Mouse (Mus musculus): ENCODE data around the gene Hivep3. TPM values are rescaled to one million over a fixed set of nuclear protein-coding genes. Genes with fewer than 3 reads are reported as not detected.

The Hivep3 gene
- total and polyA plus RNA-seq, 3 experiments: 5.1 to 8.2 (median 6.0) TPM

DNA sequence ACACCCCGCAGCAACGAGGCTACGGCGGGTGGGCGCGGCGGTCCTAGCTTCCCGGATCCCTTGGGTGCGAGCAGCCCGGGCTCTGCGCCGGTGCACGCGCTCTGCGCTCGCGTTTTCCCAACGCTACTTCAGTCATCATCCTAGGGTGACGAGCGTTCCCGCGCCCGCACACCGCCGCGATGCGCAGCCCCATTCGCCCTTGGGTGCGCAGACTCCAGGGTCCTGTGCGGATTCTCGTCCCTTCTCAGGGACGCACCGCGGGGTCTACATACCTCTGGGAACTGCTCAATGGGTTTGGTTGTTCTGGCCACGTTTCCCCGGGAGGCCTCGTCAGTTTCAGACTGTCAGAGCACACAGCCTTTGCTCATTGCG lies 299.4 kb downstream of the Hivep3 start:
- H3K4me1 ChIP-seq (ENCODE audit: control insufficient read depth, insufficient read depth, low read length): peaks cover 7% of the 10 kb centered on the region
- no peak for TF ChIP-seq EP300 (IDR thresholded peaks at IDR 0.05; ENCODE audit: insufficient read depth, low read depth, low read length)
- no peak for TF ChIP-seq POLR2A (IDR thresholded peaks at IDR 0.05; ENCODE audit: insufficient read depth, low read depth, low read length)
- TF ChIP-seq CTCF (IDR thresholded peaks at IDR 0.05): no peak
- H3K27me3 ChIP-seq (ENCODE audit: control insufficient read depth, insufficient read depth, low read length): no peaks in the 10 kb centered on the region
- no peaks in the 10 kb centered on the region for H3K79me2 ChIP-seq (replicated peaks; ENCODE audit: control insufficient read depth, insufficient read depth, low read length)
- H3K9ac ChIP-seq (ENCODE audit: low read depth, low read length): peak overlapping the region; percentile 75
- H3K36me3 ChIP-seq (ENCODE audit: control insufficient read depth, insufficient read depth, low read length): no peaks in the 10 kb centered on the region
- intact Hi-C loops (cut with DNase I): no loop called here
- no peak overlapping the region for H3K27ac ChIP-seq
- peak overlapping the region; percentile 42 for H3K4me3 ChIP-seq
- DNase-seq: no peak
- under 1% methylated on average over 38 of the region's 38 CpGs for WGBS

DNA sequence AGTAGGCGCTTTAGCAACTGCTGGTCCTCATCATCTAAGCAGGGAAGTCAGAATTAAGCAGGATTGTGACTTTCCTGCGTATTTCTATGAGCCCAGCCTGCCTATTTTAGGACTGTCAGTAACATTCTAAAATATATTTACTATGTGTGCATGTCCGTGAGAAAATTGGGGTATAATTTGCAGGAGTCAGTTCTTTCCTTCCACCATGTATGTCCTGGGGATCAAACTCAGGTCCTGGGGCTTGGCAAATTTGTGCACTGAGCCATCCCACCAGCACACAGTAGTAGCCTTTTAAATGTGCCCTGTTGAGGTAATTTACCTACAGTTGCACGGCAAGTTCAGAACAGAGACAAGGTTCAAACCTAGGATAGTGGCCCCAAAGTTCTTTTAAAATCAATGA lies 302.7 kb downstream of the Hivep3 start:
- Histone ChIP-seq H3K36me3 (ENCODE audit: control insufficient read depth, insufficient read depth, low read length) (no peaks in the 10 kb centered on the region), H3K9ac (ENCODE audit: low read depth, low read length) (no peak overlapping the region), H3K79me2 (replicated peaks; ENCODE audit: control insufficient read depth, insufficient read depth, low read length) (no peaks in the 10 kb centered on the region), H3K4me1 (ENCODE audit: control insufficient read depth, insufficient read depth, low read length) (peaks cover 7% of the 10 kb centered on the region), H3K27me3 (ENCODE audit: control insufficient read depth, insufficient read depth, low read length) (no peaks in the 10 kb centered on the region), H3K27ac (no peak overlapping the region), H3K4me3 (no peak overlapping the region)
- DNase-seq: no peak
- no peak for TF ChIP-seq CTCF (IDR thresholded peaks at IDR 0.05)
- TF ChIP-seq EP300 (IDR thresholded peaks at IDR 0.05; ENCODE audit: insufficient read depth, low read depth, low read length): no peak
- no peak for TF ChIP-seq POLR2A (IDR thresholded peaks at IDR 0.05; ENCODE audit: insufficient read depth, low read depth, low read length)
- intact Hi-C loops (cut with DNase I): no loop called here
- WGBS: 93% methylated on average over 4 of the region's 4 CpGs

DNA sequence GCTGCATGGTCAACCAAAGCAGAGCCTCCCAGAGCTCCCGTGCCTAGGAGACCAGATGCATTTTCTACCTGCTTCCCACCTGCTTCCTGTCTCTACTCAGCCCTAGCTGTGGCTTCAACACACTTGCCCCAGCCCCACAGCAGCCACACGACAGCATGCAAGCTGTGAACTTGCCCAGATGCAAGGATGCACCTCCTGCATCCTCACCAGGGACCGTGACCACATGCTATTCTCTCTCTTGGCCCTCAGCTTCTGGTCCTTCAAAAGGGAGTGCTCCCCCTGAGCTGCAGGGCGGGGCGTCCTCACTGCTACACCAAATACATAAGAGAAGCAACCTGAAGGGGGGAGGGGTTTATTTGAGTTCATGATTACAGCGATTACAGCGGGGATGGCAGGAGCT lies 303.4 kb downstream of the Hivep3 start:
- intact Hi-C loops (cut with DNase I): no loop called here
- DNase-seq: no peak
- no peak overlapping the region for H3K27ac ChIP-seq
- H3K4me3 ChIP-seq: no peak overlapping the region
- H3K79me2 ChIP-seq (replicated peaks; ENCODE audit: control insufficient read depth, insufficient read depth, low read length): no peaks in the 10 kb centered on the region
- no peaks in the 10 kb centered on the region for H3K36me3 ChIP-seq (ENCODE audit: control insufficient read depth, insufficient read depth, low read length)
- no peak for TF ChIP-seq EP300 (IDR thresholded peaks at IDR 0.05; ENCODE audit: insufficient read depth, low read depth, low read length)
- no peak for TF ChIP-seq CTCF (IDR thresholded peaks at IDR 0.05)
- TF ChIP-seq POLR2A (IDR thresholded peaks at IDR 0.05; ENCODE audit: insufficient read depth, low read depth, low read length): no peak
- peaks cover 7% of the 10 kb centered on the region for H3K4me1 ChIP-seq (ENCODE audit: control insufficient read depth, insufficient read depth, low read length)
- H3K9ac ChIP-seq (ENCODE audit: low read depth, low read length): no peak overlapping the region
- 59% methylated on average over 7 of the region's 7 CpGs for WGBS
- no peaks in the 10 kb centered on the region for H3K27me3 ChIP-seq (ENCODE audit: control insufficient read depth, insufficient read depth, low read length)

DNA sequence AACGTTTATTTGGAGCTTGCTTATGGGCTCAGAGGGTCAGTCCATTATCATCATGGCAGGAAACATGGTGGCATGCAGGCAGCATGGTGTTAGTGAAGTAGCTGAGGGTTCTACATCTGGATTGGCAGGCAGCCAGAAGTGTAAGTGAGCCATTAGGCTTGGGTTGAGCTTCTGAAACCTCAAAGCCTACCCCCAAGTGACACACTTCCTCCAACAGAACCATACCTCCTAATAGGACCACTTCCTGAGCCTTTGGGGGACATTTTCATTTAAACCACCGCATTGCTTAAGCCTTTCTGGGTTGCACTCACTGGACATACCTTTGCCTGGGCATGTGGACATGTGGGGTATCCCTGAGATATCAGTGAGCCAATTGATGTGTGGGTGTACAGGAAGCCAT lies 307.9 kb downstream of the Hivep3 start:
- WGBS: 79% methylated on average over 2 of the region's 2 CpGs
- Histone ChIP-seq H3K27me3 (ENCODE audit: control insufficient read depth, insufficient read depth, low read length) (no peaks in the 10 kb centered on the region), H3K4me3 (no peak overlapping the region), H3K9ac (ENCODE audit: low read depth, low read length) (no peak overlapping the region), H3K79me2 (replicated peaks; ENCODE audit: control insufficient read depth, insufficient read depth, low read length) (no peaks in the 10 kb centered on the region), H3K4me1 (ENCODE audit: control insufficient read depth, insufficient read depth, low read length) (peaks cover 3% of the 10 kb centered on the region), H3K36me3 (ENCODE audit: control insufficient read depth, insufficient read depth, low read length) (no peaks in the 10 kb centered on the region), H3K27ac (no peak overlapping the region)
- DNase-seq: no peak
- TF ChIP-seq CTCF (IDR thresholded peaks at IDR 0.05): no peak
- no peak for TF ChIP-seq POLR2A (IDR thresholded peaks at IDR 0.05; ENCODE audit: insufficient read depth, low read depth, low read length)
- no peak for TF ChIP-seq EP300 (IDR thresholded peaks at IDR 0.05; ENCODE audit: insufficient read depth, low read depth, low read length)
- intact Hi-C loops (cut with DNase I): no loop called here

DNA sequence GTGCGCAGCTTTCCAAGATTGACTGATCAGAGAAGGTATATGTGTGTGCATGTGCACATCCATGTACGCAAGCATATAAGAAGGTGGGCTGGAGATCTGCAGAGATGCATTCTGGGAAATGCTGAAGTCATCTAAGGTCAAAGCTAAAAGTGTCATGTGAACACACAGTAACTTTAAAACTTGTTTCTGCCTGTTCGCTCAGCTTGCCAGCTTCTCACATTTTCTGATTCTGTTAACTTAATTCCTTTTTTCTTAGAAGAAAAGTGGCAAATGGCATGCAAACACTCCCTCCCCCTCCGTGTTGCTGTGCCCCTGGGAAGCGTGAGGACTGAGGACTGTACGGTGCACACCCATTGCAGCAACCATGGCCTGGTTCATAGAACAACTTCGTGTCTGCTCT lies 308.9 kb downstream of the Hivep3 start:
- DNase-seq: no peak
- intact Hi-C loops (cut with DNase I): no loop called here
- Histone ChIP-seq H3K36me3 (ENCODE audit: control insufficient read depth, insufficient read depth, low read length) (no peaks in the 10 kb centered on the region), H3K27ac (no peak overlapping the region), H3K9ac (ENCODE audit: low read depth, low read length) (no peak overlapping the region), H3K79me2 (replicated peaks; ENCODE audit: control insufficient read depth, insufficient read depth, low read length) (no peaks in the 10 kb centered on the region), H3K27me3 (ENCODE audit: control insufficient read depth, insufficient read depth, low read length) (no peaks in the 10 kb centered on the region), H3K4me3 (no peak overlapping the region), H3K4me1 (ENCODE audit: control insufficient read depth, insufficient read depth, low read length) (peaks cover 3% of the 10 kb centered on the region)
- WGBS: 87% methylated on average over 7 of the region's 7 CpGs
- TF ChIP-seq CTCF (IDR thresholded peaks at IDR 0.05) (no peak), EP300 (IDR thresholded peaks at IDR 0.05; ENCODE audit: insufficient read depth, low read depth, low read length) (no peak), POLR2A (IDR thresholded peaks at IDR 0.05; ENCODE audit: insufficient read depth, low read depth, low read length) (no peak)

DNA sequence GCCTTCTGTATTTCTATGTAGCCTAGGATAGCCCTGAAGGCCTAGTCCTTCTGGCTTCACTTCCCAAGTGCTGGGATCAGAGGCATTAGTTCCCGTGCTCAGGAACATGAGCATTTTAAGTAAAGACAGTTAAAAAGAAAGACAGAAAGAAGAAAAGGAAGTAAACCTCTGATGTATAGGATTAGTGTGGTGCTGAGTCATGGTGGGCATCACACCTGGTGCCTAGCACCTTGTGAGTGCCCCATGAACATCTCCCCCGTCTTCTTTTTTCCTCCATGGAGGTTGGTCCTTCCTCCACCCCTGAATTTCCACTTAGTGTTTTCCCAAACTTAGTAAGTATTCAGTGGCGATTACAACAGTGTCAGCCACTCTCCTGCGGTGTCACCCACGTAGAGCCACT lies 311.0 kb downstream of the Hivep3 start:
- Histone ChIP-seq H3K36me3 (ENCODE audit: control insufficient read depth, insufficient read depth, low read length) (no peaks in the 10 kb centered on the region), H3K79me2 (replicated peaks; ENCODE audit: control insufficient read depth, insufficient read depth, low read length) (no peaks in the 10 kb centered on the region), H3K4me3 (no peak overlapping the region), H3K4me1 (ENCODE audit: control insufficient read depth, insufficient read depth, low read length) (peaks cover 3% of the 10 kb centered on the region), H3K27ac (no peak overlapping the region), H3K9ac (ENCODE audit: low read depth, low read length) (no peak overlapping the region), H3K27me3 (ENCODE audit: control insufficient read depth, insufficient read depth, low read length) (no peaks in the 10 kb centered on the region)
- 94% methylated on average over 5 of the region's 5 CpGs for WGBS
- no peak for TF ChIP-seq EP300 (IDR thresholded peaks at IDR 0.05; ENCODE audit: insufficient read depth, low read depth, low read length)
- TF ChIP-seq CTCF (IDR thresholded peaks at IDR 0.05): no peak
- no peak for TF ChIP-seq POLR2A (IDR thresholded peaks at IDR 0.05; ENCODE audit: insufficient read depth, low read depth, low read length)
- DNase-seq: no peak
- intact Hi-C loops (cut with DNase I): no loop called here
